Mouse (Mus musculus) myocyte (in vitro differentiated cells): ENCODE measurements around the gene Ncl. TPM values are rescaled to one million over a fixed set of nuclear protein-coding genes. Genes with fewer than 3 reads are reported as not detected.

Source experiments
- H3K27me3 ChIP-seq: one replicate; pipeline ENCODE4 v1.6.1; 2011; ENCODE audit not compliant: control insufficient read depth, insufficient read depth, insufficient read length
- H3K36me3 ChIP-seq: one replicate; pipeline ENCODE4 v1.6.1; 2011; ENCODE audit not compliant: control insufficient read depth, insufficient read depth
- H3K4me2 ChIP-seq: one replicate; pipeline ENCODE4 v1.6.1; 2011; ENCODE audit warnings: low read depth, control low read depth
- H3K4me3 ChIP-seq: one replicate; pipeline ENCODE4 v1.5.1; 2011; ENCODE audit warnings: mild to moderate bottlenecking, control low read depth, moderate library complexity
- H3K79me2 ChIP-seq: one replicate; pipeline ENCODE4 v1.6.1; 2011; ENCODE audit not compliant: control insufficient read depth, insufficient read depth
- H3ac ChIP-seq: one replicate; pipeline ENCODE4 v1.6.1; 2011; ENCODE audit not compliant: control insufficient read depth, insufficient read length
- CEBPB ChIP-seq: IDR thresholded peaks from 2 replicates; pipeline ENCODE4 v1.6.1; 2011; ENCODE audit warnings: mild to moderate bottlenecking, moderate library complexity; ENCODE audit not compliant: poor library complexity, insufficient read depth, severe bottlenecking
- E2F4 ChIP-seq: IDR thresholded peaks from one replicate; pipeline ENCODE4 v1.6.1; 2011; ENCODE audit warnings: mild to moderate bottlenecking, control low read depth, moderate library complexity; ENCODE audit not compliant: insufficient read depth
- MAX ChIP-seq: IDR thresholded peaks from one replicate; pipeline ENCODE4 v1.6.1; 2011; ENCODE audit warnings: low read depth, mild to moderate bottlenecking, control low read depth
- MYOD1 ChIP-seq, 3 experiments: IDR thresholded peaks; one replicate each; pipeline ENCODE4 v1.6.1; 2011; ENCODE audit warnings: control low read depth in 2 of 3, low read depth in 2 of 3, mild to moderate bottlenecking in 2 of 3, moderate library complexity in 1 of 3; ENCODE audit not compliant: insufficient read length in 2 of 3, control insufficient read depth in 1 of 3
- MYOG ChIP-seq, 3 experiments: IDR thresholded peaks; one replicate each; pipeline ENCODE4 v1.6.1; 2011; ENCODE audit warnings: control low read depth in 2 of 3, low read depth in 2 of 3, mild to moderate bottlenecking in 2 of 3; ENCODE audit not compliant: insufficient read length in 2 of 3, control insufficient read depth in 1 of 3, insufficient read depth in 1 of 3
- POLR2A ChIP-seq: IDR thresholded peaks from one replicate; pipeline ENCODE4 v1.6.1; 2011; ENCODE audit warnings: low read depth, mild to moderate bottlenecking, control low read depth, moderate library complexity; ENCODE audit not compliant: insufficient read length
- POLR2AphosphoS2 ChIP-seq: IDR thresholded peaks from one replicate; pipeline ENCODE4 v1.6.1; 2011; ENCODE audit warnings: low read depth, control low read depth; ENCODE audit not compliant: insufficient read length
- REST ChIP-seq: IDR thresholded peaks from one replicate; pipeline ENCODE4 v1.6.1; 2011; ENCODE audit warnings: mild to moderate bottlenecking, control low read depth, moderate library complexity; ENCODE audit not compliant: insufficient read depth, insufficient read length
- SRF ChIP-seq: IDR thresholded peaks from one replicate; pipeline ENCODE4 v1.6.1; 2011; ENCODE audit warnings: low read depth; ENCODE audit not compliant: control insufficient read depth, insufficient read length
- TCF12 ChIP-seq: IDR thresholded peaks from one replicate; pipeline ENCODE4 v1.6.1; 2011; ENCODE audit warnings: mild to moderate bottlenecking, control low read depth; ENCODE audit not compliant: poor library complexity, insufficient read depth, severe bottlenecking
- TCF3 ChIP-seq: IDR thresholded peaks from one replicate; pipeline ENCODE4 v1.6.1; 2011; ENCODE audit warnings: low read depth, control low read depth; ENCODE audit not compliant: insufficient read length
- USF1 ChIP-seq: IDR thresholded peaks from one replicate; pipeline ENCODE4 v1.6.1; 2011; ENCODE audit warnings: low read depth, mild to moderate bottlenecking, control low read depth, moderate library complexity
- polyA plus RNA-seq: library from polyadenylated mRNA; unstranded; fragments of >200 nt; fragmentation: generic; extraction: Trizol; gene quantifications from one replicate; pipeline ENCODE4 v1.2.1, GENCODE M21; 2012; ENCODE audit warnings: missing spikeins

The Ncl gene
- polyA plus RNA-seq, 1 experiment: 131 TPM

DNA sequence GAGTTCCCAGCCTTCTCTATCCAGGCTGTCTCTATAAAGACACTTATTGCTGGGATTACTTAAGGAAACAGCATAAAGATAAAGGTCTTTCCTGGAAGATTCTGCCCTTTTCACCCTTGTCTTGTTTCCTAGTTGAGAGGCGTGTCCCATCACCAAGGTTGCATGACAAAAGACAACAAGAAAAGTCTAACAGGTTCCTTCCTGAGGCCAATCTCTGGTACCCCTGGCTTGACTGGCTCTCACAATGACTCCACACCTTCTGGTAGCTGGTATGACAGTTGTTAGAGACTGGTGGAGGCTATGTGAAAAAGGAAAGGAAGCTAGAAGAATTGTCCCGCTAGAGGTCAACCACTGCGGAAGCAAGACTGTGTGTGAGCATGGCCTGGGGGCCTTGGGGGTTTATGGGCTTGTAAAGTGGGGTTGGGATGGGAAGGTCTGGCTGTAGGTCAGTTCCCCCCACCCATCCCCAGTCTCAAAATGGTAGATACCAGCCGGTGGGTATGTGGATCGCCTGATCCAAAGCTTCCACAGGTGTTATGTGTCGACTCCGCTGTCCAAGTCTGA is 49.8 kb downstream of the Ncl start:
- no peak overlapping the region for H3K4me2 ChIP-seq
- no peak for TF ChIP-seq CEBPB
- TF ChIP-seq TCF12: no peak
- no peak for TF ChIP-seq E2F4
- no peak for TF ChIP-seq POLR2AphosphoS2
- no peak for TF ChIP-seq REST
- no peak for TF ChIP-seq POLR2A
- no peak for TF ChIP-seq TCF3
- no peak for TF ChIP-seq MYOD1 (IDR thresholded peaks at IDR 0.05; ENCODE audit: control insufficient read depth in 1 of 3, insufficient read length in 2 of 3, low read depth in 2 of 3)
- TF ChIP-seq SRF: no peak
- TF ChIP-seq USF1: no peak
- H3K4me3 ChIP-seq: no peak overlapping the region
- no peaks in the 10 kb centered on the region for H3K79me2 ChIP-seq
- no peak overlapping the region for H3ac ChIP-seq
- H3K27me3 ChIP-seq: peaks cover 8% of the 10 kb centered on the region
- H3K36me3 ChIP-seq: no peaks in the 10 kb centered on the region

GRCm38 (mm10) chr1:86307871-86308641 is 51.1 kb downstream of the Ncl start:
- Histone ChIP-seq H3ac (no peak overlapping the region), H3K27me3 (peaks cover 8% of the 10 kb centered on the region)
- no peak for TF ChIP-seq SRF
- no peak for TF ChIP-seq POLR2AphosphoS2
- no peak for TF ChIP-seq E2F4
- TF ChIP-seq MYOG (IDR thresholded peaks at IDR 0.05; ENCODE audit: control insufficient read depth in 1 of 3, insufficient read depth in 1 of 3, insufficient read length in 2 of 3, low read depth in 2 of 3): no peak

GRCm38 (mm10) chr1:86307177-86307762 is 51.9 kb downstream of the Ncl start:
- H3K27me3 ChIP-seq: peaks cover 8% of the 10 kb centered on the region
- H3K36me3 ChIP-seq: no peaks in the 10 kb centered on the region
- no peaks in the 10 kb centered on the region for H3K79me2 ChIP-seq
- TF ChIP-seq MYOG (IDR thresholded peaks at IDR 0.05; ENCODE audit: control insufficient read depth in 1 of 3, insufficient read depth in 1 of 3, insufficient read length in 2 of 3, low read depth in 2 of 3) (no peak), TCF12 (no peak), POLR2AphosphoS2 (no peak), TCF3 (no peak), CEBPB (no peak), USF1 (no peak), MAX (no peak), POLR2A (no peak), MYOD1 (IDR thresholded peaks at IDR 0.05; ENCODE audit: control insufficient read depth in 1 of 3, insufficient read length in 2 of 3, low read depth in 2 of 3) (no peak), SRF (no peak), E2F4 (no peak), REST (no peak)
- H3ac ChIP-seq: no peak overlapping the region
- H3K4me2 ChIP-seq: no peak overlapping the region
- no peak overlapping the region for H3K4me3 ChIP-seq

More at GRCm38 (mm10) chr1:86307871-86308641, 51.1 kb downstream of the Ncl start:
- H3K4me2 ChIP-seq: no peak overlapping the region
- no peaks in the 10 kb centered on the region for H3K79me2 ChIP-seq
- H3K4me3 ChIP-seq: no peak overlapping the region
- H3K36me3 ChIP-seq: no peaks in the 10 kb centered on the region

DNA sequence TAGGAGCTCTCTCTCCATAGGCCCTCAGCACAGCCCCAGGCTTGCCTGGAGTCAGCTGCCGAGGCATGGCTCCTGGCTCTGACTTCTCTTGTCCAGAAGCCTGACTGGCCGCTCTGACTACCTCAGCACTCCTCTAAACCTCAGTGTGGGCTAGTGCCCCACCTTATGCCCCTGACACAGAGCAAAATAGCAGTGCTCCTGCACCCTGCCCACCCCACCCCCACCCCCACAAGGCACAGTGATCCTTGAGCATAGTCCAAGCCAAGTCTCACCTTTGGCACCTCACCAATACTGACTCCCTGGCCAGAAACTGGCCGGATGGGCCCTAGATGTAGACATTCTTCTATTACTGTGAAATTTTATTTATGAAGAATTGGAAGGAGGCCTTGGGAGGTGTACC is 52.5 kb downstream of the Ncl start:
- no peak overlapping the region for H3K4me3 ChIP-seq
- H3K27me3 ChIP-seq: peaks cover 8% of the 10 kb centered on the region
- H3K4me2 ChIP-seq: no peak overlapping the region
- TF ChIP-seq MAX (no peak), SRF (no peak), MYOD1 (IDR thresholded peaks at IDR 0.05; ENCODE audit: control insufficient read depth in 1 of 3, insufficient read length in 2 of 3, low read depth in 2 of 3) (no peak), TCF3 (no peak), REST (no peak), CEBPB (no peak), MYOG (IDR thresholded peaks at IDR 0.05; ENCODE audit: control insufficient read depth in 1 of 3, insufficient read depth in 1 of 3, insufficient read length in 2 of 3, low read depth in 2 of 3) (no peak), POLR2AphosphoS2 (no peak), E2F4 (no peak), USF1 (no peak), TCF12 (no peak), POLR2A (no peak)
- H3ac ChIP-seq: no peak overlapping the region
- no peaks in the 10 kb centered on the region for H3K36me3 ChIP-seq
- no peaks in the 10 kb centered on the region for H3K79me2 ChIP-seq
